Mouse (Mus musculus) urinary bladder, postnatal 36 days (tissue): ENCODE data around the gene Lrrc71.

ENCODE experiments used
- DNase-seq, 2 experiments: peaks; one replicate each; pipeline ENCODE4 v3.0.0; 2022; ENCODE audit warnings: low spot score in 2 of 2, mixed read lengths in 1 of 2

The Lrrc71 gene

GRCm38 (mm10) chr3:87748431-87748830 lies at the start of gene Lrrc71:
Lrrc71 (minus strand) TSS chr3:87748625.
- DNase-seq = no peak

- DNase-seq = peak; percentile 35 to 41
These were observed 48.4 kb upstream of the Lrrc71 start, which contains the start of gene Insrr for GRCm38 (mm10) chr3:87796736-87797334. Insrr (plus strand) TSS chr3:87796951.

GRCm38 (mm10) chr3:87795336-87796277 lies 47.2 kb upstream of the Lrrc71 start:
- peak; percentile 44 to 56 for DNase-seq

- DNase-seq = no peak
These were observed 46.5 kb upstream of the Lrrc71 start, which contains the start of gene Ntrk1 for GRCm38 (mm10) chr3:87794922-87795325. Ntrk1 (minus strand) TSS chr3:87795162.

GRCm38 (mm10) chr3:87789768-87790167 lies 41.3 kb upstream of the Lrrc71 start:
- no peak for DNase-seq

- no peak for DNase-seq
These were observed 40.8 kb upstream of the Lrrc71 start for GRCm38 (mm10) chr3:87789248-87789647.

GRCm38 (mm10) chr3:87785626-87786214 lies 37.3 kb upstream of the Lrrc71 start:
- DNase-seq = no peak

GRCm38 (mm10) chr3:87785156-87785555 lies 36.7 kb upstream of the Lrrc71 start:
- no peak for DNase-seq

GRCm38 (mm10) chr3:87783282-87784023 lies 35.0 kb upstream of the Lrrc71 start:
- DNase-seq = no peak

- no peak for DNase-seq
These were observed 30.7 kb upstream of the Lrrc71 start for GRCm38 (mm10) chr3:87779086-87779485.

GRCm38 (mm10) chr3:87778283-87778682 lies 29.9 kb upstream of the Lrrc71 start:
- DNase-seq = no peak

GRCm38 (mm10) chr3:87771088-87771487 lies 22.7 kb upstream of the Lrrc71 start:
- DNase-seq = no peak

GRCm38 (mm10) chr3:87770280-87770679 lies 21.9 kb upstream of the Lrrc71 start:
- DNase-seq = no peak

- DNase-seq = no peak
These were observed 21.1 kb upstream of the Lrrc71 start for GRCm38 (mm10) chr3:87769506-87769905.

GRCm38 (mm10) chr3:87768844-87769243 lies 20.4 kb upstream of the Lrrc71 start:
- peak; percentile 67 to 83 for DNase-seq

GRCm38 (mm10) chr3:87768431-87768830 lies 20.0 kb upstream of the Lrrc71 start:
- no peak for DNase-seq

GRCm38 (mm10) chr3:87767764-87768163 lies 19.3 kb upstream of the Lrrc71 start:
- no peak for DNase-seq

- no peak for DNase-seq
These were observed 17.9 kb upstream of the Lrrc71 start for GRCm38 (mm10) chr3:87766284-87766667.

GRCm38 (mm10) chr3:87765631-87766283 lies 17.3 kb upstream of the Lrrc71 start:
- DNase-seq = no peak

GRCm38 (mm10) chr3:87765091-87765490 lies 16.7 kb upstream of the Lrrc71 start:
- peak in 1 of 2 experiments; percentile 28 for DNase-seq

- DNase-seq = no peak
These were observed 16.1 kb upstream of the Lrrc71 start for GRCm38 (mm10) chr3:87764506-87764905.
